Mouse (Mus musculus) ES-E14 (cell line): ENCODE results near the gene 4930452B06Rik. TPM values are rescaled to one million over a fixed set of nuclear protein-coding genes. Genes with fewer than 3 reads are reported as not detected.
A peak's percentile ranks its signal among the peaks of the same experiment; 100 is the strongest.

Experiments
- DNase-seq: peaks from one replicate; pipeline ENCODE4 v3.0.0-alpha.2; 2013; ENCODE audit warnings: low read depth, low spot score
- H3K27ac ChIP-seq: 2 replicates; pipeline ENCODE4 v1.5.1; 2012; ENCODE audit warnings: low read depth, mild to moderate bottlenecking, low read length, moderate library complexity, mixed read lengths; ENCODE audit not compliant: poor library complexity, insufficient read depth, severe bottlenecking
- H3K36me3 ChIP-seq: 2 replicates; pipeline ENCODE4 v1.6.1; 2012; ENCODE audit warnings: mild to moderate bottlenecking, low read length, moderate library complexity, mixed read lengths; ENCODE audit not compliant: control insufficient read depth, poor library complexity, insufficient read depth, severe bottlenecking
- H3K4me1 ChIP-seq, 2 experiments: fragments of 150-350 bp in 1 of 2; sonication (generic) in 1 of 2; 2 replicates each; pipeline ENCODE4 v1.6.1; 2012; ENCODE audit warnings: low read length in 2 of 2, mild to moderate bottlenecking in 1 of 2, mixed read lengths in 1 of 2; ENCODE audit not compliant: control insufficient read depth in 2 of 2, insufficient read depth in 2 of 2, poor library complexity in 1 of 2
- H3K4me3 ChIP-seq, 2 experiments: fragments of 150-350 bp in 1 of 2; sonication (generic) in 1 of 2; 2 replicates each; pipeline ENCODE4 v1.5.1; 2012; ENCODE audit warnings: low read length in 2 of 2, low read depth in 1 of 2, mild to moderate bottlenecking in 1 of 2, mixed read lengths in 1 of 2; ENCODE audit not compliant: insufficient read depth in 1 of 2, poor library complexity in 1 of 2, severe bottlenecking in 1 of 2
- H3K9ac ChIP-seq: 2 replicates; pipeline ENCODE4 v1.6.1; 2012; ENCODE audit warnings: low read depth, mild to moderate bottlenecking, low read length, mixed read lengths; ENCODE audit not compliant: poor library complexity, insufficient read depth, severe bottlenecking
- H3K9me3 ChIP-seq: fragments of 150-350 bp; sonication (generic); 2 replicates; pipeline ENCODE4 v1.6.1; 2012; ENCODE audit warnings: low read depth, mild to moderate bottlenecking, low read length; ENCODE audit not compliant: control insufficient read depth, insufficient read depth
- CHD2 ChIP-seq: IDR thresholded peaks from 2 replicates; pipeline ENCODE4 v1.6.1; 2014; ENCODE audit warnings: mild to moderate bottlenecking, low read depth, low read length, inconsistent platforms
- HCFC1 ChIP-seq: IDR thresholded peaks from 2 replicates; pipeline ENCODE4 v1.6.1; 2012; ENCODE audit warnings: low read length, inconsistent platforms, borderline replicate concordance; ENCODE audit not compliant: insufficient read depth
- MAFK ChIP-seq: IDR thresholded peaks from 2 replicates; pipeline ENCODE4 v1.6.1; 2014; ENCODE audit warnings: mild to moderate bottlenecking, low read depth, low read length, inconsistent platforms; ENCODE audit not compliant: insufficient read depth
- ZC3H11A ChIP-seq: IDR thresholded peaks from 2 replicates; pipeline ENCODE4 v1.6.1; 2012; ENCODE audit warnings: low read depth, mild to moderate bottlenecking, inconsistent platforms, low read length, borderline replicate concordance
- ZNF384 ChIP-seq: IDR thresholded peaks from 2 replicates; pipeline ENCODE4 v1.6.1; 2012; ENCODE audit warnings: low read depth, low read length, inconsistent platforms
- in situ Hi-C, 2 experiments: fragments of 600-800 bp; cut with MboI; formaldehyde crosslinking; loops; one replicate each; pipeline ENCODE4 v1.15.1; 2025; ENCODE audit warnings: low sequenced_read_pairs in 2 of 2, inconsistent platforms in 1 of 2; ENCODE audit not compliant: unreplicated experiment in 2 of 2
- total RNA-seq: library from RNA; depleted of rRNA; stranded (reverse); fragments of 300-350 nt; gene quantifications from 2 replicates; pipeline ENCODE4 v1.2.3, GENCODE M21; 2012; rRNA removed

The 4930452B06Rik gene
- total RNA-seq = 7.4 and 7.7 TPM in 2 replicates

DNA sequence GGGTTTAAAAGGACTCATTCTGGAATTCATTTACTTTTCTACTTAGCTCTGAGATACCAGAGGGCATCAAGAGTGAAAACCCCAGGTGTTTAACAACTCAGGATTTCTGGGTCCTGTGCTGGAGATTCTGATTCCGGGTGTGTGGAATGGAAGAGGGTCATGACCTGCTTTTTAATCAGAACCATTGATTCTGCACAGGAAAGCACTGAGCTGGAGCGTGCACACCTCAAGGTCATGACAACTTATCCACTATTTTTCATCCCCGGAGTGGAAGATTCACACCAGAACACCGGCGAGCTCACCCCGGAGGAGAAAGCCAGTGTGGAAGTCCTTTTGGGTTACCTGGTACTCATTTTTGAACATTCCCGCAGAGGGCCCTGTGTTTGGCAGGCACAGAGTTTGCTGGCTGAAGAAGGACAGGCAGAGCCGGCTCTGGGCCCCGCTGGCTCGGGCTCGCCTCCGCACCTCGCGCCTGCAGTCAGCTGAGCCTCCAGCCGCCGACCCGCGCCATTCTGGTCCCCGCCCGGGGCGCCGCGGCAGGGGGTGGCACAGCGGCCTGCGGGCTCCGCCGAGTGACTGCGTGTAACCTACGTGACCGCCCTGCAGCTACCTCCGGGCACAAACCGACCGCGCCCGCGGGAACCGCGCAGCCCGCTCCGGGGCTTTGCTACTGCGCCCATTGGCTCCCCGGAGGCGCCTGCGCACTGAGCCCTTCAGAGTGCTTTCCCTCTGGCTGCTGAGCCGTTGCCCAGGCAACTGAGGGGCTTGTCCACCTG is at the start of gene 4930452B06Rik:
TSS of gene 4930452B06Rik (minus strand) at position 605 of the 776 bp plus-strand sequence.
- Histone ChIP-seq H3K4me3 (peak within 1 kb of the TSS; percentile 76 to 82), H3K9ac (peak within 1 kb of the TSS; percentile 86), H3K36me3 (no peaks in the 10 kb centered on the region), H3K4me1 (no peaks in the 10 kb centered on the region), H3K27ac (peak within 1 kb of the TSS; percentile 81), H3K9me3 (no peaks in the 10 kb centered on the region)
- in situ Hi-C loops = no loop called here
- no peak for TF ChIP-seq MAFK
- TF ChIP-seq ZC3H11A = no peak
- peak; percentile 42; the same call in 1 of the 2 replicates for TF ChIP-seq HCFC1
- no peak for TF ChIP-seq CHD2
- no peak for TF ChIP-seq ZNF384
- peak; percentile 93 for DNase-seq

- Histone ChIP-seq H3K4me3 (no peak overlapping the region), H3K27ac (no peak overlapping the region), H3K4me1 (no peaks in the 10 kb centered on the region), H3K9ac (no peak overlapping the region), H3K36me3 (no peaks in the 10 kb centered on the region), H3K9me3 (no peaks in the 10 kb centered on the region)
- TF ChIP-seq ZC3H11A (no peak), ZNF384 (no peak), CHD2 (no peak), HCFC1 (no peak), MAFK (no peak)
- in situ Hi-C loops = no loop called here
- DNase-seq = no peak
These were observed 46.6 kb upstream of the 4930452B06Rik start for GRCm38 (mm10) chr14:8712674-8713073.

GRCm38 (mm10) chr14:8689451-8689850 is 23.4 kb upstream of the 4930452B06Rik start:
- Histone ChIP-seq H3K36me3 (no peaks in the 10 kb centered on the region), H3K4me3 (no peak overlapping the region), H3K9me3 (no peaks in the 10 kb centered on the region), H3K4me1 (peaks cover 0 to 1% of the 10 kb centered on the region in 2 experiments; a peak in 1 of 4 replicates), H3K9ac (no peak overlapping the region), H3K27ac (no peak overlapping the region)
- no peak for DNase-seq
- in situ Hi-C loops = no loop called here
- TF ChIP-seq CHD2 (no peak), ZC3H11A (no peak), MAFK (no peak), HCFC1 (no peak), ZNF384 (no peak)

GRCm38 (mm10) chr14:8688462-8688861 is 22.4 kb upstream of the 4930452B06Rik start:
- Histone ChIP-seq H3K9me3 (no peaks in the 10 kb centered on the region), H3K36me3 (no peaks in the 10 kb centered on the region), H3K4me3 (no peak overlapping the region), H3K9ac (no peak overlapping the region), H3K4me1 (peaks cover 0 to 1% of the 10 kb centered on the region in 2 experiments; a peak in 1 of 4 replicates), H3K27ac (no peak overlapping the region)
- in situ Hi-C loops = no loop called here
- no peak for TF ChIP-seq ZNF384
- no peak for TF ChIP-seq HCFC1
- TF ChIP-seq ZC3H11A = no peak
- TF ChIP-seq CHD2 = no peak
- no peak for TF ChIP-seq MAFK
- no peak for DNase-seq
